Mouse (Mus musculus) retina, postnatal 7 days (tissue): ENCODE results near the gene Sft2d2.

Experiments
- DNase-seq: peaks from one replicate; pipeline ENCODE4 v3.0.0-alpha.2; 2012; ENCODE audit warnings: low read depth, low spot score

Sft2d2 gene

GRCm38 (mm10) chr1:165193880-165194661, at the start of gene Sft2d2:
Sft2d2 (minus strand) TSS chr1:165194438.
- DNase-seq = peak; percentile 84

GRCm38 (mm10) chr1:165236321-165237298, 42.4 kb upstream of the Sft2d2 start, which contains the start of gene Tiprl:
Tiprl (minus strand) TSS chr1:165236996.
- peak; percentile 95 for DNase-seq

- no peak for DNase-seq
Observed at GRCm38 (mm10) chr1:165235846-165236245, 41.6 kb upstream of the Sft2d2 start.

GRCm38 (mm10) chr1:165233806-165234205, 39.6 kb upstream of the Sft2d2 start:
- no peak for DNase-seq

GRCm38 (mm10) chr1:165230691-165231090, 36.5 kb upstream of the Sft2d2 start:
- no peak for DNase-seq

- no peak for DNase-seq
Observed at GRCm38 (mm10) chr1:165229577-165229976, 35.3 kb upstream of the Sft2d2 start.

- DNase-seq = no peak
Observed at GRCm38 (mm10) chr1:165217023-165217589, 22.9 kb upstream of the Sft2d2 start.

GRCm38 (mm10) chr1:165215831-165216230, 21.6 kb upstream of the Sft2d2 start:
- no peak for DNase-seq

GRCm38 (mm10) chr1:165205591-165205990, 11.4 kb upstream of the Sft2d2 start:
- no peak for DNase-seq

- DNase-seq = no peak
Observed at GRCm38 (mm10) chr1:165203488-165204035, 9.3 kb upstream of the Sft2d2 start.

- no peak for DNase-seq
Observed at GRCm38 (mm10) chr1:165201445-165202012, 7.3 kb upstream of the Sft2d2 start.

GRCm38 (mm10) chr1:165200748-165201147, 6.5 kb upstream of the Sft2d2 start:
- DNase-seq = no peak

- no peak for DNase-seq
Observed at GRCm38 (mm10) chr1:165199639-165200038, 5.4 kb upstream of the Sft2d2 start.

GRCm38 (mm10) chr1:165198951-165199350, 4.7 kb upstream of the Sft2d2 start:
- no peak for DNase-seq

- DNase-seq = no peak
Observed at GRCm38 (mm10) chr1:165197875-165198274, 3.6 kb upstream of the Sft2d2 start.

GRCm38 (mm10) chr1:165195396-165195960, 1.2 kb upstream of the Sft2d2 start:
- DNase-seq = no peak

GRCm38 (mm10) chr1:165194662-165195013, 400 bp upstream of the Sft2d2 start:
- DNase-seq = no peak

GRCm38 (mm10) chr1:165193426-165193825, 812 bp downstream of the Sft2d2 start:
- DNase-seq = no peak

- DNase-seq = no peak
Observed at GRCm38 (mm10) chr1:165192714-165193264, 1.4 kb downstream of the Sft2d2 start.

- no peak for DNase-seq
Observed at GRCm38 (mm10) chr1:165192102-165192501, 2.1 kb downstream of the Sft2d2 start.

- no peak for DNase-seq
Observed at GRCm38 (mm10) chr1:165191611-165192010, 2.6 kb downstream of the Sft2d2 start.
